Mouse (Mus musculus) liver, adult 2 months (tissue): ENCODE data around the gene Rbm39. TPM values are rescaled to one million over a fixed set of nuclear protein-coding genes. Genes with fewer than 3 reads are reported as not detected.

Experiments
- DNase-seq: peaks from one replicate; pipeline ENCODE4 v3.0.0-alpha.2; 2011; ENCODE audit warnings: low read depth, low spot score; ENCODE audit errors: extremely low read depth
- H3K27ac ChIP-seq: fragments of 200-500 bp; replicated peaks from 2 replicates; pipeline ENCODE4 v1.5.1; 2012; ENCODE audit warnings: low read depth, mild to moderate bottlenecking, control low read depth, inconsistent platforms, low read length; ENCODE audit not compliant: insufficient read depth
- H3K27me3 ChIP-seq: fragments of 200-500 bp; 2 replicates; pipeline ENCODE4 v1.6.1; 2012; ENCODE audit warnings: mild to moderate bottlenecking, moderate library complexity, low read length, inconsistent platforms; ENCODE audit not compliant: control insufficient read depth, insufficient read depth
- H3K36me3 ChIP-seq: fragments of 200-500 bp; 2 replicates; pipeline ENCODE4 v1.6.1; 2012; ENCODE audit warnings: low read length, inconsistent platforms; ENCODE audit not compliant: control insufficient read depth, insufficient read depth
- H3K4me1 ChIP-seq: fragments of 200-500 bp; 2 replicates; pipeline ENCODE4 v1.6.1; 2011; ENCODE audit warnings: low read length; ENCODE audit not compliant: control insufficient read depth, insufficient read depth
- H3K4me3 ChIP-seq: fragments of 200-500 bp; 2 replicates; pipeline ENCODE4 v1.5.1; 2011; ENCODE audit warnings: low read depth, mild to moderate bottlenecking, control low read depth, low read length, moderate library complexity; ENCODE audit not compliant: insufficient read depth
- H3K79me2 ChIP-seq: fragments of 200-500 bp; 2 replicates; pipeline ENCODE4 v1.6.1; 2012; ENCODE audit warnings: inconsistent platforms, mild to moderate bottlenecking, low read length, moderate library complexity; ENCODE audit not compliant: control insufficient read depth, insufficient read depth
- H3K9ac ChIP-seq: fragments of 200-500 bp; 2 replicates; pipeline ENCODE4 v1.6.1; 2012; ENCODE audit warnings: low read depth, mild to moderate bottlenecking, control low read depth, inconsistent platforms, low read length
- CTCF ChIP-seq: fragments of 200-500 bp; IDR thresholded peaks from 2 replicates; pipeline ENCODE4 v1.5.1; 2011; ENCODE audit warnings: low read depth, low read length, control low read depth
- POLR2A ChIP-seq: fragments of 200-500 bp; IDR thresholded peaks from 2 replicates; pipeline ENCODE4 v1.6.1; 2011; ENCODE audit warnings: low read length, control low read depth; ENCODE audit not compliant: insufficient read depth; ENCODE audit errors: extremely low read depth
- WGBS: fragments of 180-500 bp; shearing (Covaris S2); methylation state at CpG from one replicate; pipeline ENCODE4 v1.1.7; 2018; 5-methylcytosine and 5-hydroxymethylcytosine counted together
- polyA plus RNA-seq: library from polyadenylated mRNA; depleted of rRNA; stranded (reverse); fragments of >200 nt; gene quantifications from 2 replicates; pipeline ENCODE4 v1.2.3, GENCODE M21; 2012
- total RNA-seq: library from RNA; depleted of rRNA; stranded (reverse); fragments of >200 nt; gene quantifications from 2 replicates; pipeline ENCODE4 v1.2.3, GENCODE M21; 2014

Rbm39 gene
- total and polyA plus RNA-seq, 2 experiments = 19.9 to 219 TPM

GRCm38 (mm10) chr2:156147316-156147915 is 32.6 kb downstream of the Rbm39 start:
- TF ChIP-seq CTCF = no peak
- no peak for TF ChIP-seq POLR2A
- no peak for DNase-seq
- H3K9ac ChIP-seq = no peak overlapping the region
- H3K36me3 ChIP-seq = peaks cover 45% of the 10 kb centered on the region
- H3K27me3 ChIP-seq = no peaks in the 10 kb centered on the region
- 72% methylated on average over 3 of the region's 3 CpGs for WGBS
- H3K27ac ChIP-seq = no peak overlapping the region
- peaks cover 4% of the 10 kb centered on the region; the same call in 1 of the 2 replicates for H3K4me1 ChIP-seq
- no peak overlapping the region for H3K4me3 ChIP-seq
- no peaks in the 10 kb centered on the region for H3K79me2 ChIP-seq

- DNase-seq = no peak
- Histone ChIP-seq H3K36me3 (peaks cover 40% of the 10 kb centered on the region), H3K4me3 (no peak overlapping the region), H3K27ac (no peak overlapping the region), H3K4me1 (peaks cover 4% of the 10 kb centered on the region; the same call in 1 of the 2 replicates), H3K79me2 (no peaks in the 10 kb centered on the region), H3K9ac (no peak overlapping the region), H3K27me3 (no peaks in the 10 kb centered on the region)
- WGBS = 67% methylated on average over 5 of the region's 5 CpGs
- TF ChIP-seq CTCF (no peak), POLR2A (no peak)
Measured at GRCm38 (mm10) chr2:156146272-156146989, 33.6 kb downstream of the Rbm39 start.

GRCm38 (mm10) chr2:156145486-156146130 is 34.4 kb downstream of the Rbm39 start:
- Histone ChIP-seq H3K9ac (no peak overlapping the region), H3K4me1 (peaks cover 4% of the 10 kb centered on the region; the same call in 1 of the 2 replicates), H3K27ac (no peak overlapping the region), H3K27me3 (no peaks in the 10 kb centered on the region), H3K4me3 (no peak overlapping the region), H3K36me3 (peaks cover 34% of the 10 kb centered on the region), H3K79me2 (no peaks in the 10 kb centered on the region)
- no peak for DNase-seq
- TF ChIP-seq CTCF = no peak
- TF ChIP-seq POLR2A = no peak
- 57% methylated on average over 11 of the region's 11 CpGs for WGBS

- WGBS = under 1% methylated on average over 70 of the region's 70 CpGs
- Histone ChIP-seq H3K27ac (peak within 1 kb of the TSS; percentile 71), H3K4me1 (peaks cover 4% of the 10 kb centered on the region; the same call in 1 of the 2 replicates), H3K79me2 (no peaks in the 10 kb centered on the region), H3K4me3 (peak within 1 kb of the TSS; percentile 70), H3K9ac (peak within 1 kb of the TSS; percentile 87), H3K36me3 (peaks cover 27% of the 10 kb centered on the region), H3K27me3 (no peaks in the 10 kb centered on the region)
- TF ChIP-seq CTCF = 0 out of 2 replicates have a peak, but pooled peaks have one; percentile 30
- peak; percentile 59 for TF ChIP-seq POLR2A
- DNase-seq = peak; percentile 81
Measured at GRCm38 (mm10) chr2:156143953-156144724, 35.9 kb downstream of the Rbm39 start, which contains the start of the genes Romo1 and Nfs1. Gene Romo1, plus strand, starts transcription at chr2:156144039. Gene Nfs1, minus strand, starts transcription at chr2:156144186.

- 3% methylated on average over 16 of the region's 16 CpGs for WGBS
- Histone ChIP-seq H3K4me3 (peak overlapping the region; percentile 70), H3K36me3 (peaks cover 24% of the 10 kb centered on the region)
Measured at GRCm38 (mm10) chr2:156143367-156143766, 36.7 kb downstream of the Rbm39 start.

More at GRCm38 (mm10) chr2:156143367-156143766, 36.7 kb downstream of the Rbm39 start:
- TF ChIP-seq POLR2A (no peak), CTCF (no peak)
- Histone ChIP-seq H3K27ac (peak overlapping the region; percentile 43), H3K9ac (peak overlapping the region; percentile 87), H3K27me3 (no peaks in the 10 kb centered on the region), H3K4me1 (peaks cover 4% of the 10 kb centered on the region; the same call in 1 of the 2 replicates), H3K79me2 (no peaks in the 10 kb centered on the region)
- DNase-seq = no peak
